Mouse (Mus musculus) midbrain, embryonic 11.5 days (tissue): Measurements from ENCODE around the gene Akap8l. TPM values are rescaled to one million over a fixed set of nuclear protein-coding genes. Genes with fewer than 3 reads are reported as not detected.

ENCODE experiments used
- ATAC-seq: fragments of 200-750 bp; cut with Nextera tagmentation; 2 replicates; pipeline ENCODE4 v1.8.0; 2017; ENCODE audit warnings: moderate TSS enrichment, moderate library complexity; ENCODE audit not compliant: low FRiP score
- DNase-seq: peaks from one replicate; pipeline ENCODE4 v3.0.0; 2015; ENCODE audit warnings: low spot score; ENCODE audit errors: missing footprints
- H3K27ac ChIP-seq: fragments of 300-500 bp; sonication (generic); 2 replicates; pipeline ENCODE4 v1.5.1; 2014; ENCODE audit warnings: low read depth, low read length
- H3K27me3 ChIP-seq: fragments of 300-500 bp; sonication (generic); 2 replicates; pipeline ENCODE4 v1.6.1; 2014; ENCODE audit warnings: mild to moderate bottlenecking, low read length, moderate library complexity, mixed read lengths; ENCODE audit not compliant: control insufficient read depth, insufficient read depth
- H3K36me3 ChIP-seq: fragments of 300-500 bp; sonication (generic); 2 replicates; pipeline ENCODE4 v1.6.1; 2014; ENCODE audit warnings: mild to moderate bottlenecking, low read length, moderate library complexity, mixed read lengths; ENCODE audit not compliant: control insufficient read depth, insufficient read depth
- H3K4me1 ChIP-seq: fragments of 300-500 bp; sonication (generic); 2 replicates; pipeline ENCODE4 v1.6.1; 2014; ENCODE audit warnings: low read length; ENCODE audit not compliant: control insufficient read depth, insufficient read depth
- H3K4me2 ChIP-seq: fragments of 300-500 bp; sonication (generic); 2 replicates; pipeline ENCODE4 v1.6.1; 2014; ENCODE audit warnings: mild to moderate bottlenecking, moderate library complexity
- H3K4me3 ChIP-seq: fragments of 300-500 bp; sonication (generic); 2 replicates; pipeline ENCODE4 v1.5.1; 2014; ENCODE audit warnings: low read depth, low read length
- H3K9ac ChIP-seq: fragments of 300-500 bp; sonication (generic); 2 replicates; pipeline ENCODE4 v1.6.1; 2014; ENCODE audit warnings: low read length
- H3K9me3 ChIP-seq: fragments of 300-500 bp; sonication (generic); 2 replicates; pipeline ENCODE4 v1.6.1; 2016; ENCODE audit warnings: low read length; ENCODE audit not compliant: control insufficient read depth
- WGBS: fragments of 180-500 bp; shearing (Covaris S2); extraction: QIAGEN DNeasy Blood & Tissue Kit; methylation state at CpG from one replicate; pipeline ENCODE4 v1.1.7; 2014; 5-methylcytosine and 5-hydroxymethylcytosine counted together
- polyA plus RNA-seq: library from polyadenylated mRNA; unstranded; fragments of >200 nt; fragmentation: Nextera tagmentation; extraction: Ambion mirVana; gene quantifications from 2 replicates; pipeline ENCODE4 v1.2.1, GENCODE M21; 2014

The Akap8l gene
- polyA plus RNA-seq, 1 experiment from 2014 or later = 67.1 TPM

- no peak for DNase-seq
- H3K36me3 ChIP-seq = no peaks in the 10 kb centered on the region; the same call in 1 of the 2 replicates
Observed at GRCm38 (mm10) chr17:32382576-32382975, 32.2 kb upstream of the Akap8l start.

GRCm38 (mm10) chr17:32378786-32379185 is 28.4 kb upstream of the Akap8l start:
- no peak for ATAC-seq
- WGBS = 82% methylated on average over 2 of the region's 2 CpGs

More at GRCm38 (mm10) chr17:32382576-32382975, 32.2 kb upstream of the Akap8l start:
- no peak overlapping the region for H3K9ac ChIP-seq
- 87% methylated on average over 7 of the region's 7 CpGs for WGBS
- H3K4me3 ChIP-seq = no peak overlapping the region
- no peaks in the 10 kb centered on the region for H3K4me1 ChIP-seq
- no peak overlapping the region for H3K4me2 ChIP-seq
- H3K27me3 ChIP-seq = no peaks in the 10 kb centered on the region
- no peak for ATAC-seq
- H3K9me3 ChIP-seq = no peaks in the 10 kb centered on the region
- H3K27ac ChIP-seq = no peak overlapping the region

GRCm38 (mm10) chr17:32377137-32377536 is 26.7 kb upstream of the Akap8l start:
- ATAC-seq (no peak), DNase-seq (no peak)
- Histone ChIP-seq H3K9me3 (no peaks in the 10 kb centered on the region), H3K27me3 (no peaks in the 10 kb centered on the region), H3K4me1 (no peaks in the 10 kb centered on the region; the same call in 1 of the 2 replicates), H3K36me3 (peaks cover 8% of the 10 kb centered on the region), H3K4me3 (no peak overlapping the region), H3K9ac (no peak overlapping the region), H3K27ac (no peak overlapping the region), H3K4me2 (no peak overlapping the region)
- WGBS = 87% methylated on average over 9 of the region's 9 CpGs

More at GRCm38 (mm10) chr17:32378786-32379185, 28.4 kb upstream of the Akap8l start:
- Histone ChIP-seq H3K27ac (no peak overlapping the region), H3K4me1 (no peaks in the 10 kb centered on the region; the same call in 1 of the 2 replicates), H3K27me3 (no peaks in the 10 kb centered on the region), H3K36me3 (peaks cover 8% of the 10 kb centered on the region), H3K4me3 (no peak overlapping the region), H3K4me2 (no peak overlapping the region), H3K9ac (no peak overlapping the region), H3K9me3 (no peaks in the 10 kb centered on the region)
- DNase-seq = no peak

- Histone ChIP-seq H3K4me2 (no peak overlapping the region), H3K4me1 (no peaks in the 10 kb centered on the region; the same call in 1 of the 2 replicates), H3K4me3 (no peak overlapping the region), H3K9me3 (no peaks in the 10 kb centered on the region), H3K27me3 (no peaks in the 10 kb centered on the region), H3K36me3 (peaks cover 8% of the 10 kb centered on the region), H3K9ac (no peak overlapping the region), H3K27ac (no peak overlapping the region)
- ATAC-seq = no peak
- DNase-seq = no peak
- 89% methylated on average over 15 of the region's 15 CpGs for WGBS
Observed at GRCm38 (mm10) chr17:32376475-32376874, 26.1 kb upstream of the Akap8l start.

- 19% methylated on average over 11 of the region's 17 CpGs for WGBS
- ATAC-seq = no peak
- H3K27ac ChIP-seq = no peak overlapping the region
Observed at GRCm38 (mm10) chr17:32368991-32369578, 18.7 kb upstream of the Akap8l start.

GRCm38 (mm10) chr17:32367706-32368105 is 17.3 kb upstream of the Akap8l start:
- no peaks in the 10 kb centered on the region for H3K27me3 ChIP-seq
- DNase-seq = no peak

More at GRCm38 (mm10) chr17:32368991-32369578, 18.7 kb upstream of the Akap8l start:
- no peaks in the 10 kb centered on the region for H3K27me3 ChIP-seq
- no peak overlapping the region for H3K9ac ChIP-seq
- DNase-seq = no peak
- H3K9me3 ChIP-seq = no peaks in the 10 kb centered on the region
- H3K36me3 ChIP-seq = no peaks in the 10 kb centered on the region
- H3K4me1 ChIP-seq = no peaks in the 10 kb centered on the region
- H3K4me2 ChIP-seq = peak overlapping the region; percentile 38
- H3K4me3 ChIP-seq = peak overlapping the region; percentile 13; the same call in 1 of the 2 replicates

GRCm38 (mm10) chr17:32365296-32365695 is 14.9 kb upstream of the Akap8l start:
- H3K4me1 ChIP-seq = peaks cover 10% of the 10 kb centered on the region
- H3K9me3 ChIP-seq = no peaks in the 10 kb centered on the region
- 75% methylated on average over 1 of the region's 1 CpGs for WGBS
- H3K27me3 ChIP-seq = no peaks in the 10 kb centered on the region
- H3K27ac ChIP-seq = no peak overlapping the region
- H3K36me3 ChIP-seq = peaks cover 9% of the 10 kb centered on the region; the same call in 1 of the 2 replicates
- H3K4me2 ChIP-seq = no peak overlapping the region
- ATAC-seq = no peak
- no peak overlapping the region for H3K9ac ChIP-seq
- H3K4me3 ChIP-seq = no peak overlapping the region
- no peak for DNase-seq

More at GRCm38 (mm10) chr17:32367706-32368105, 17.3 kb upstream of the Akap8l start:
- Histone ChIP-seq H3K4me2 (no peak overlapping the region), H3K9ac (no peak overlapping the region), H3K27ac (no peak overlapping the region), H3K4me3 (no peak overlapping the region), H3K36me3 (no peaks in the 10 kb centered on the region), H3K4me1 (peaks cover 6% of the 10 kb centered on the region), H3K9me3 (no peaks in the 10 kb centered on the region)
- WGBS = 93% methylated on average over 11 of the region's 11 CpGs
- ATAC-seq = no peak

- Histone ChIP-seq H3K27ac (peak overlapping the region; percentile 35; the same call in 1 of the 2 replicates), H3K9ac (peak overlapping the region; percentile 49; the same call in 1 of the 2 replicates), H3K27me3 (no peaks in the 10 kb centered on the region), H3K9me3 (no peaks in the 10 kb centered on the region), H3K36me3 (peaks cover 9% of the 10 kb centered on the region; the same call in 1 of the 2 replicates), H3K4me2 (peak overlapping the region; percentile 46), H3K4me3 (peak overlapping the region; percentile 85), H3K4me1 (peaks cover 10% of the 10 kb centered on the region)
- peak; percentile 38; the same call in 1 of the 2 replicates for ATAC-seq
- DNase-seq = no peak
- WGBS = 62% methylated on average over 5 of the region's 5 CpGs
Observed at GRCm38 (mm10) chr17:32364850-32365249, 14.4 kb upstream of the Akap8l start.

GRCm38 (mm10) chr17:32364331-32364730 is 13.9 kb upstream of the Akap8l start:
- H3K9ac ChIP-seq = peak overlapping the region; percentile 94
- H3K27me3 ChIP-seq = no peaks in the 10 kb centered on the region
- peaks cover 13% of the 10 kb centered on the region; the same call in 1 of the 2 replicates for H3K36me3 ChIP-seq
- H3K4me1 ChIP-seq = peaks cover 10% of the 10 kb centered on the region
- H3K27ac ChIP-seq = peak overlapping the region; percentile 50; the same call in 1 of the 2 replicates
- peak overlapping the region; percentile 46 for H3K4me2 ChIP-seq
- no peaks in the 10 kb centered on the region for H3K9me3 ChIP-seq
- ATAC-seq (peak; percentile 96), DNase-seq (peak; percentile 99)
- WGBS = under 1% methylated on average over 32 of the region's 47 CpGs
- peak overlapping the region; percentile 85 for H3K4me3 ChIP-seq
